Mouse (Mus musculus) 3134 (cell line): ENCODE measurements around the gene Ccnyl1.

Experiments used
- DNase-seq: peaks from one replicate; pipeline ENCODE4 v3.0.0-alpha.2; 2011; ENCODE audit warnings: low spot score; ENCODE audit not compliant: insufficient read length; ENCODE audit errors: extremely low read depth

Ccnyl1 gene

GRCm38 (mm10) chr1:64695156-64695555 lies 4.9 kb downstream of the Ccnyl1 start:
- no peak for DNase-seq

GRCm38 (mm10) chr1:64701780-64702179 lies 11.5 kb downstream of the Ccnyl1 start:
- DNase-seq = no peak

GRCm38 (mm10) chr1:64705230-64705629 lies 15.0 kb downstream of the Ccnyl1 start:
- DNase-seq = no peak

- no peak for DNase-seq
Observed at GRCm38 (mm10) chr1:64706610-64707009, 16.4 kb downstream of the Ccnyl1 start.

GRCm38 (mm10) chr1:64709891-64710290 lies 19.6 kb downstream of the Ccnyl1 start:
- DNase-seq = no peak

- DNase-seq = no peak
Observed at GRCm38 (mm10) chr1:64712006-64712760, 21.9 kb downstream of the Ccnyl1 start.

GRCm38 (mm10) chr1:64715458-64715857 lies 25.2 kb downstream of the Ccnyl1 start:
- DNase-seq = no peak

- DNase-seq = no peak
Observed at GRCm38 (mm10) chr1:64716589-64717304, 26.5 kb downstream of the Ccnyl1 start.

- DNase-seq = no peak
Observed at GRCm38 (mm10) chr1:64717504-64717903, 27.2 kb downstream of the Ccnyl1 start.

- DNase-seq = no peak
Observed at GRCm38 (mm10) chr1:64721034-64721587, 30.9 kb downstream of the Ccnyl1 start.

GRCm38 (mm10) chr1:64730046-64730445 lies 39.8 kb downstream of the Ccnyl1 start:
- DNase-seq = no peak

- DNase-seq = no peak
Observed at GRCm38 (mm10) chr1:64731341-64732020, 41.2 kb downstream of the Ccnyl1 start.

GRCm38 (mm10) chr1:64732161-64732560 lies 41.9 kb downstream of the Ccnyl1 start:
- no peak for DNase-seq

- DNase-seq = no peak
Observed at GRCm38 (mm10) chr1:64732637-64733200, 42.5 kb downstream of the Ccnyl1 start.

- no peak for DNase-seq
Observed at GRCm38 (mm10) chr1:64733453-64734245, 43.4 kb downstream of the Ccnyl1 start.

- DNase-seq = peak; percentile 20
Observed at GRCm38 (mm10) chr1:64734771-64735750, 44.8 kb downstream of the Ccnyl1 start.

- peak; percentile 42 for DNase-seq
Observed at GRCm38 (mm10) chr1:64735781-64736680, 45.8 kb downstream of the Ccnyl1 start.
